Mouse (Mus musculus) myocyte (in vitro differentiated cells): Measurements from ENCODE around the gene Dhx34.
"Not testable (repeated sequence)": the region's sequence is repeated elsewhere in the genome, so short reads cannot be mapped to it uniquely, and the experiment has no call there.

Source experiments
- CEBPB ChIP-seq: IDR thresholded peaks from 2 replicates; pipeline ENCODE4 v1.6.1; 2011; ENCODE audit warnings: mild to moderate bottlenecking, moderate library complexity; ENCODE audit not compliant: poor library complexity, insufficient read depth, severe bottlenecking
- E2F4 ChIP-seq: IDR thresholded peaks from one replicate; pipeline ENCODE4 v1.6.1; 2011; ENCODE audit warnings: mild to moderate bottlenecking, control low read depth, moderate library complexity; ENCODE audit not compliant: insufficient read depth
- MAX ChIP-seq: IDR thresholded peaks from one replicate; pipeline ENCODE4 v1.6.1; 2011; ENCODE audit warnings: low read depth, mild to moderate bottlenecking, control low read depth
- MYOD1 ChIP-seq, 3 experiments: IDR thresholded peaks; one replicate each; pipeline ENCODE4 v1.6.1; 2011; ENCODE audit warnings: control low read depth in 2 of 3, low read depth in 2 of 3, mild to moderate bottlenecking in 2 of 3, moderate library complexity in 1 of 3; ENCODE audit not compliant: insufficient read length in 2 of 3, control insufficient read depth in 1 of 3
- MYOG ChIP-seq, 3 experiments: IDR thresholded peaks; one replicate each; pipeline ENCODE4 v1.6.1; 2011; ENCODE audit warnings: control low read depth in 2 of 3, low read depth in 2 of 3, mild to moderate bottlenecking in 2 of 3; ENCODE audit not compliant: insufficient read length in 2 of 3, control insufficient read depth in 1 of 3, insufficient read depth in 1 of 3
- POLR2A ChIP-seq: IDR thresholded peaks from one replicate; pipeline ENCODE4 v1.6.1; 2011; ENCODE audit warnings: low read depth, mild to moderate bottlenecking, control low read depth, moderate library complexity; ENCODE audit not compliant: insufficient read length
- POLR2AphosphoS2 ChIP-seq: IDR thresholded peaks from one replicate; pipeline ENCODE4 v1.6.1; 2011; ENCODE audit warnings: low read depth, control low read depth; ENCODE audit not compliant: insufficient read length
- REST ChIP-seq: IDR thresholded peaks from one replicate; pipeline ENCODE4 v1.6.1; 2011; ENCODE audit warnings: mild to moderate bottlenecking, control low read depth, moderate library complexity; ENCODE audit not compliant: insufficient read depth, insufficient read length
- SRF ChIP-seq: IDR thresholded peaks from one replicate; pipeline ENCODE4 v1.6.1; 2011; ENCODE audit warnings: low read depth; ENCODE audit not compliant: control insufficient read depth, insufficient read length
- TCF12 ChIP-seq: IDR thresholded peaks from one replicate; pipeline ENCODE4 v1.6.1; 2011; ENCODE audit warnings: mild to moderate bottlenecking, control low read depth; ENCODE audit not compliant: poor library complexity, insufficient read depth, severe bottlenecking
- TCF3 ChIP-seq: IDR thresholded peaks from one replicate; pipeline ENCODE4 v1.6.1; 2011; ENCODE audit warnings: low read depth, control low read depth; ENCODE audit not compliant: insufficient read length
- USF1 ChIP-seq: IDR thresholded peaks from one replicate; pipeline ENCODE4 v1.6.1; 2011; ENCODE audit warnings: low read depth, mild to moderate bottlenecking, control low read depth, moderate library complexity

DNA sequence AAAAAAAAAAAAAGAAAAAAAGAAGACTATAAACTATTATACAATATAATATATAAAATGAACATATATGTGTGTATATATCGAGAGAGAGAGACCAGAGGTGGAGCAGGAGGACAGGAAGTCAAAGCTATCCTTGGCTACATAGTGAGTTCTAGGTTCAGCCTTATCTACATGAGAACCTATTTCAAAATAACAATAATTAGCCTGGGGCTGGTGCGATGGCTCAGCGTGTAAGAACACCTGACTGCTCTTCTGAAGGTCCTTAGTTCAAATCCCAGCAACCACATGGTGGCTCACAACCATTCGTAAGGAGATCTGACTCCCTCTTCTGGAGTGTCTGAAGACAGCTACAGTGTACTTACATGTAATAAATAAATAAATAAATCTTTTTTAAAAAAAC lies 34.1 kb upstream of the Dhx34 start:
- not testable (repeated sequence) for TF ChIP-seq MAX; TCF12; E2F4; POLR2A; CEBPB; USF1; REST; TCF3; MYOD1 (IDR thresholded peaks at IDR 0.05; ENCODE audit: control insufficient read depth in 1 of 3, insufficient read length in 2 of 3, low read depth in 2 of 3); MYOG (IDR thresholded peaks at IDR 0.05; ENCODE audit: control insufficient read depth in 1 of 3, insufficient read depth in 1 of 3, insufficient read length in 2 of 3, low read depth in 2 of 3); POLR2AphosphoS2; SRF
